Mouse (Mus musculus) olfactory bulb, adult 2 months (tissue): ENCODE measurements around the gene Plekha6. TPM values are rescaled to one million over a fixed set of nuclear protein-coding genes. Genes with fewer than 3 reads are reported as not detected.

Experiments used
- H3K27ac ChIP-seq: fragments of 200-500 bp; 2 replicates; pipeline ENCODE4 v1.5.1; 2012; ENCODE audit warnings: low read depth, low read length; ENCODE audit not compliant: insufficient read depth
- H3K4me1 ChIP-seq: fragments of 200-500 bp; 2 replicates; pipeline ENCODE4 v1.6.1; 2012; ENCODE audit warnings: low read length; ENCODE audit not compliant: control insufficient read depth, insufficient read depth
- H3K4me3 ChIP-seq: fragments of 200-500 bp; 2 replicates; pipeline ENCODE4 v1.5.1; 2012; ENCODE audit warnings: mild to moderate bottlenecking, low read depth, low read length, moderate library complexity; ENCODE audit not compliant: insufficient read depth
- CTCF ChIP-seq: fragments of 200-500 bp; IDR thresholded peaks from 2 replicates; pipeline ENCODE4 v1.5.1; 2012; ENCODE audit warnings: low read depth, mild to moderate bottlenecking, low read length, moderate library complexity; ENCODE audit not compliant: insufficient read depth
- POLR2A ChIP-seq: fragments of 200-500 bp; IDR thresholded peaks from 2 replicates; pipeline ENCODE4 v1.6.1; 2012; ENCODE audit warnings: mild to moderate bottlenecking, low read depth, low read length, moderate library complexity; ENCODE audit not compliant: insufficient read depth
- WGBS: fragments of 180-500 bp; shearing (Covaris S2); methylation state at CpG from one replicate; pipeline ENCODE4 v1.1.7; 2018; 5-methylcytosine and 5-hydroxymethylcytosine counted together
- polyA plus RNA-seq: library from polyadenylated mRNA; stranded (reverse); fragments of >200 nt; gene quantifications from 2 replicates; pipeline ENCODE4 v1.2.4, GENCODE M21; 2012; ENCODE audit warnings: low replicate concordance; ENCODE audit not compliant: missing spikeins, insufficient read depth, insufficient read length

Plekha6 gene
- polyA plus RNA-seq, 1 experiment, result not detected

GRCm38 (mm10) chr1:133187948-133188680, 24.1 kb downstream of the Plekha6 start:
- Histone ChIP-seq H3K4me1 (peaks cover 16% of the 10 kb centered on the region), H3K27ac (no peak overlapping the region), H3K4me3 (no peak overlapping the region)
- TF ChIP-seq POLR2A (no peak), CTCF (no peak)
- 36% methylated on average over 4 of the region's 4 CpGs for WGBS

- 70% methylated on average over 8 of the region's 8 CpGs for WGBS
- no peak for TF ChIP-seq POLR2A
- TF ChIP-seq CTCF, result no peak
- Histone ChIP-seq H3K4me3 (no peak overlapping the region), H3K27ac (no peak overlapping the region), H3K4me1 (peaks cover 14% of the 10 kb centered on the region)
Measured at GRCm38 (mm10) chr1:133188719-133189118, 24.7 kb downstream of the Plekha6 start.

- peaks cover 14% of the 10 kb centered on the region for H3K4me1 ChIP-seq
- no peak overlapping the region for H3K27ac ChIP-seq
- no peak overlapping the region for H3K4me3 ChIP-seq
- TF ChIP-seq CTCF, result no peak
- no peak for TF ChIP-seq POLR2A
Measured at GRCm38 (mm10) chr1:133189471-133189870, 25.5 kb downstream of the Plekha6 start.

- WGBS, result 86% methylated on average over 9 of the region's 9 CpGs
- H3K4me1 ChIP-seq, result peaks cover 14% of the 10 kb centered on the region
Measured at GRCm38 (mm10) chr1:133190550-133190949, 26.5 kb downstream of the Plekha6 start.

GRCm38 (mm10) chr1:133196181-133196580, 32.2 kb downstream of the Plekha6 start:
- H3K4me3 ChIP-seq, result no peak overlapping the region
- 18% methylated on average over 6 of the region's 6 CpGs for WGBS
- TF ChIP-seq CTCF, result no peak
- no peak for TF ChIP-seq POLR2A
- H3K27ac ChIP-seq, result no peak overlapping the region
- peaks cover 13% of the 10 kb centered on the region for H3K4me1 ChIP-seq

More at GRCm38 (mm10) chr1:133190550-133190949, 26.5 kb downstream of the Plekha6 start:
- Histone ChIP-seq H3K27ac (no peak overlapping the region), H3K4me3 (no peak overlapping the region)
- TF ChIP-seq CTCF (no peak), POLR2A (no peak)

GRCm38 (mm10) chr1:133197266-133197665, 33.3 kb downstream of the Plekha6 start:
- 42% methylated on average over 6 of the region's 6 CpGs for WGBS
- Histone ChIP-seq H3K27ac (no peak overlapping the region), H3K4me3 (no peak overlapping the region), H3K4me1 (peaks cover 18% of the 10 kb centered on the region)
- TF ChIP-seq POLR2A (no peak), CTCF (no peak)

- 48% methylated on average over 7 of the region's 7 CpGs for WGBS
- Histone ChIP-seq H3K4me3 (no peak overlapping the region), H3K4me1 (peaks cover 28% of the 10 kb centered on the region), H3K27ac (no peak overlapping the region)
- TF ChIP-seq CTCF, result no peak
- no peak for TF ChIP-seq POLR2A
Measured at GRCm38 (mm10) chr1:133199706-133200105, 35.7 kb downstream of the Plekha6 start.

GRCm38 (mm10) chr1:133201499-133201898, 37.5 kb downstream of the Plekha6 start:
- TF ChIP-seq POLR2A (no peak), CTCF (no peak)
- no peak overlapping the region for H3K27ac ChIP-seq
- H3K4me1 ChIP-seq, result peaks cover 18% of the 10 kb centered on the region
- 49% methylated on average over 4 of the region's 4 CpGs for WGBS
- no peak overlapping the region for H3K4me3 ChIP-seq

- TF ChIP-seq POLR2A (no peak), CTCF (no peak)
- H3K27ac ChIP-seq, result no peak overlapping the region
Measured at GRCm38 (mm10) chr1:133203701-133204100, 39.7 kb downstream of the Plekha6 start.

GRCm38 (mm10) chr1:133204341-133204849, 40.4 kb downstream of the Plekha6 start:
- WGBS, result 76% methylated on average over 11 of the region's 11 CpGs
- no peak overlapping the region for H3K27ac ChIP-seq
- no peak for TF ChIP-seq CTCF
- no peak for TF ChIP-seq POLR2A

More at GRCm38 (mm10) chr1:133203701-133204100, 39.7 kb downstream of the Plekha6 start:
- H3K4me3 ChIP-seq, result no peak overlapping the region
- peaks cover 23% of the 10 kb centered on the region for H3K4me1 ChIP-seq
- 53% methylated on average over 2 of the region's 2 CpGs for WGBS

More at GRCm38 (mm10) chr1:133204341-133204849, 40.4 kb downstream of the Plekha6 start:
- Histone ChIP-seq H3K4me1 (peaks cover 25% of the 10 kb centered on the region), H3K4me3 (no peak overlapping the region)
